Mouse (Mus musculus) heart, adult 2 months (tissue): ENCODE measurements around the gene Krtap5-1. TPM values are rescaled to one million over a fixed set of nuclear protein-coding genes. Genes with fewer than 3 reads are reported as not detected.
A peak's percentile ranks its signal among the peaks of the same experiment; 100 is the strongest.
"Not testable (repeated sequence)": the region's sequence is repeated elsewhere in the genome, so short reads cannot be mapped to it uniquely, and the experiment has no call there.

Experiments
- DNase-seq, 2 experiments: peaks; one replicate each; pipeline ENCODE4 v3.0.0; 2021
- H3K27ac ChIP-seq: fragments of 200-600 bp; 2 replicates; pipeline ENCODE4 v1.8.1; 2022
- H3K27me3 ChIP-seq: fragments of 200-500 bp; 2 replicates; pipeline ENCODE4 v1.6.1; 2012; ENCODE audit warnings: mild to moderate bottlenecking, low read length, inconsistent platforms, mixed read lengths; ENCODE audit not compliant: control insufficient read depth, insufficient read depth
- H3K36me3 ChIP-seq: fragments of 200-500 bp; 2 replicates; pipeline ENCODE4 v1.6.1; 2012; ENCODE audit warnings: low read length, inconsistent platforms; ENCODE audit not compliant: control insufficient read depth, insufficient read depth
- H3K4me1 ChIP-seq: fragments of 200-500 bp; 2 replicates; pipeline ENCODE4 v1.6.1; 2011; ENCODE audit warnings: low read length; ENCODE audit not compliant: control insufficient read depth, insufficient read depth
- H3K4me3 ChIP-seq: fragments of 200-600 bp; 2 replicates; pipeline ENCODE4 v1.8.1; 2022
- H3K79me2 ChIP-seq: fragments of 200-500 bp; replicated peaks from 2 replicates; pipeline ENCODE4 v1.6.1; 2012; ENCODE audit warnings: mild to moderate bottlenecking, inconsistent platforms, low read length, moderate library complexity, mixed read lengths; ENCODE audit not compliant: control insufficient read depth, insufficient read depth
- H3K9ac ChIP-seq: fragments of 200-500 bp; 2 replicates; pipeline ENCODE4 v1.6.1; 2012; ENCODE audit warnings: low read depth, mild to moderate bottlenecking, control low read depth, inconsistent platforms, low read length, mixed read lengths
- CTCF ChIP-seq: fragments of 200-600 bp; IDR thresholded peaks from 2 replicates; pipeline ENCODE4 v1.8.1; 2022; ENCODE audit warnings: antibody characterized with exemption, mild to moderate bottlenecking, moderate library complexity
- EP300 ChIP-seq: fragments of 200-500 bp; IDR thresholded peaks from 2 replicates; pipeline ENCODE4 v1.6.1; 2011; ENCODE audit warnings: low read depth, low read length, control low read depth; ENCODE audit not compliant: insufficient read depth
- POLR2A ChIP-seq: fragments of 200-500 bp; IDR thresholded peaks from 2 replicates; pipeline ENCODE4 v1.6.1; 2011; ENCODE audit warnings: mild to moderate bottlenecking, low read depth, low read length, control low read depth; ENCODE audit not compliant: insufficient read depth
- WGBS: fragments of 180-500 bp; shearing (Covaris S2); methylation state at CpG from one replicate; pipeline ENCODE4 v1.1.7; 2018; 5-methylcytosine and 5-hydroxymethylcytosine counted together
- intact Hi-C: fragments of 180-260 bp; cut with DNase I; formaldehyde crosslinking; loops from one replicate; pipeline ENCODE4 v1.15.1; 2025
- polyA plus RNA-seq: library from polyadenylated mRNA; depleted of rRNA; stranded (reverse); fragments of >200 nt; gene quantifications from 2 replicates; pipeline ENCODE4 v1.2.3, GENCODE M21; 2012
- total RNA-seq, 2 experiments: library from RNA; stranded (reverse); gene quantifications; 2 replicates each; pipeline ENCODE4 v1.2.3; 2021

The Krtap5-1 gene
- total and polyA plus RNA-seq, 3 experiments: not detected

DNA sequence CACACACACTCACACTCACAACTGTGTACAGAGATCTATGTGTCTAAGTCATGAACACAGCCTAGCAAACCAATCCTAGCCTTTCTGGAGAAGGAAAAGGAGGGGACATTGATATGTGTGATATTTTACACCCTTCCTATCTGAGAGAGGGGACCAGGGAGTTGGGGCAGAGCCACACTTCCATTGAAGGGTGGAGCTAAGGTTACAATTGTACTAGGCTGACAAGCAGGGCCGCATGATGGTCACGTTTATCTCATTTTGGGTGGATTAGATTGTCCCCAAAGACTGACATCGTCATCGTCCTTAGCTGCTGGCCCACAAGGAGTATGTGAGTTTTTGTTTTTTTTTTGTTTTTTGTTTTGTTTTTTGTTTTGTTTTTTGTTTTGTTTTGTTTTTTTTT, 34.4 kb upstream of the Krtap5-1 start:
- intact Hi-C loops: loop anchor here (5.0 kb wide), 3 partner anchors 56 to 341 kb away; partner anchors contain the start of gene Ctsd
- H3K36me3 ChIP-seq: no peaks in the 10 kb centered on the region
- WGBS: 81% methylated on average over 4 of the region's 4 CpGs

GRCm38 (mm10) chr7:142330271-142330724, 33.4 kb upstream of the Krtap5-1 start:
- Histone ChIP-seq H3K4me1 (peaks cover 13% of the 10 kb centered on the region), H3K9ac (no peak overlapping the region), H3K27me3 (no peaks in the 10 kb centered on the region), H3K27ac (peak overlapping the region; percentile 69), H3K36me3 (no peaks in the 10 kb centered on the region), H3K79me2 (no peaks in the 10 kb centered on the region), H3K4me3 (no peak overlapping the region)
- DNase-seq: peak; percentile 74 to 88
- intact Hi-C loops: loop anchor here (5.0 kb wide), 3 partner anchors 57 to 342 kb away; partner anchors contain the start of gene Ctsd
- 14% methylated on average over 9 of the region's 9 CpGs for WGBS
- TF ChIP-seq POLR2A (0 out of 2 replicates have a peak, but pooled peaks have one; percentile 12), CTCF (no peak), EP300 (peak; percentile 90; the same call in 1 of the 2 replicates)

More for the DNA sequence above, 34.4 kb upstream of the Krtap5-1 start:
- no peak overlapping the region for H3K4me3 ChIP-seq
- no peaks in the 10 kb centered on the region for H3K79me2 ChIP-seq
- no peak overlapping the region for H3K27ac ChIP-seq
- H3K27me3 ChIP-seq: no peaks in the 10 kb centered on the region
- DNase-seq: no peak
- TF ChIP-seq EP300 (no peak), POLR2A (no peak), CTCF (no peak)
- H3K4me1 ChIP-seq: peaks cover 13% of the 10 kb centered on the region
- no peak overlapping the region for H3K9ac ChIP-seq

DNA sequence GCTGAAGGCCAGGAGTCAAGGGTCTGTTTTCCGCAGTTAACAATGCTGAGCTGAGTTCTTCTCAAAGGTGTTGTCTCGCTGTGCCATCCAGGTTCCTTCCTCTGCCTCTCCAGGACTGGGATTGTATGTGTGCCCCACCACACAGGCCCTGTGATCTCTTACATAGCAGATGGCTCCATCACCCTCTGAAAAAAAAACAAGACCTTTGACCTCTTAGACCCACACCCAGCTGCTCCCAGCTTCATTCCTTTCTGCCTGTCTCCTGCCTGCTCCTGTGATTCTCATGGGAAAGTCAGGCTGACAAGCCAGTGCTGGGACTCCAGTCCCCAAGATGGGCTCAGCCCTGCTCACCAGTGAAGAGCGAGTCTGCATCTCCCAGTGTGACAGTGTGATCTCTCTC, 31.6 kb upstream of the Krtap5-1 start:
- Histone ChIP-seq H3K36me3 (no peaks in the 10 kb centered on the region), H3K27me3 (no peaks in the 10 kb centered on the region), H3K9ac (no peak overlapping the region), H3K79me2 (no peaks in the 10 kb centered on the region), H3K4me3 (no peak overlapping the region), H3K4me1 (peaks cover 12% of the 10 kb centered on the region), H3K27ac (no peak overlapping the region)
- WGBS: 87% methylated on average over 3 of the region's 3 CpGs
- no peak for DNase-seq
- intact Hi-C loops: no loop called here
- TF ChIP-seq CTCF (no peak), POLR2A (no peak), EP300 (no peak)

- no peak for TF ChIP-seq POLR2A
- TF ChIP-seq EP300: no peak
- no peak for TF ChIP-seq CTCF
- Histone ChIP-seq H3K27ac (no peak overlapping the region), H3K4me3 (no peak overlapping the region), H3K9ac (no peak overlapping the region), H3K27me3 (no peaks in the 10 kb centered on the region), H3K4me1 (peaks cover 12% of the 10 kb centered on the region), H3K79me2 (no peaks in the 10 kb centered on the region), H3K36me3 (no peaks in the 10 kb centered on the region)
- intact Hi-C loops: no loop called here
- 66% methylated on average over 9 of the region's 9 CpGs for WGBS
- DNase-seq: no peak
Measured at GRCm38 (mm10) chr7:142326714-142327445, 30.0 kb upstream of the Krtap5-1 start.

DNA sequence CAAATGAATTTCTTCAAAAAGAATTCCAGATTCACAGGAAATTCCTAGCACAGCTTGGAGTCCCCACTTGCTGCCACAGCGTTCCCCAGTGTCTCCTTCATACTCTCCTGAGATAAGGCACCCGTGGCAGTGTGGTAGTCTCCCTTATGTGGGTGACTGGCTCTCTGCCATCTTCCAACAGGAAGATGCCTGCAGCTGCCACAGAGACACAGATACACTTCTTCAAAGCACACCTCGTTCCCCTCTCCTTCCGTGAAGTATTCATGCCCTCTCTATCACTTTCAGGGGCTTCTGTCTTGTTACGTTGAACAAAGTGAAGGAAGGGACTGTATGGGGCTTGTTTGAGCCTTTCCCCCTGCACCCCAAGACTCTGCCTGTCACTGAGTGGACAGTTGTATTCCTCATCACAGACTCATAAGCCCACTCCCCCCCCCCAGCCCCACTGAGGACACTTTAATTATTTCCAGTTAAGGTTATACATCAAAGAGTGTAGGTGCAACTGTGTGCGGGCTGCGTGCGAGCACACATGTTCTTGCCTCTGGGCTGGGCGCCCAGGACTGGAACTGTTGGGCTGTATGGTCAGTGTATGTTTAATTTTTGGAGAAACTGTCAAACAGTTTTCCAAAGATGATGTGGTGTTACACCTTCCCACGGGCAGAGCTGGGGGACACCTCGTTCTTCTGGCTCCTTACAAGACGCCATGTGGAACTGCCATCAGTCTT, 26.6 kb upstream of the Krtap5-1 start:
- H3K27ac ChIP-seq: no peak overlapping the region
- no peaks in the 10 kb centered on the region for H3K79me2 ChIP-seq
- no peak for TF ChIP-seq CTCF
- no peak for TF ChIP-seq EP300
- TF ChIP-seq POLR2A: no peak
- no peak for DNase-seq
- intact Hi-C loops: no loop called here
- H3K4me1 ChIP-seq: no peaks in the 10 kb centered on the region
- H3K4me3 ChIP-seq: no peak overlapping the region
- no peaks in the 10 kb centered on the region for H3K36me3 ChIP-seq
- WGBS: 80% methylated on average over 12 of the region's 12 CpGs
- H3K9ac ChIP-seq: no peak overlapping the region
- H3K27me3 ChIP-seq: no peaks in the 10 kb centered on the region

DNA sequence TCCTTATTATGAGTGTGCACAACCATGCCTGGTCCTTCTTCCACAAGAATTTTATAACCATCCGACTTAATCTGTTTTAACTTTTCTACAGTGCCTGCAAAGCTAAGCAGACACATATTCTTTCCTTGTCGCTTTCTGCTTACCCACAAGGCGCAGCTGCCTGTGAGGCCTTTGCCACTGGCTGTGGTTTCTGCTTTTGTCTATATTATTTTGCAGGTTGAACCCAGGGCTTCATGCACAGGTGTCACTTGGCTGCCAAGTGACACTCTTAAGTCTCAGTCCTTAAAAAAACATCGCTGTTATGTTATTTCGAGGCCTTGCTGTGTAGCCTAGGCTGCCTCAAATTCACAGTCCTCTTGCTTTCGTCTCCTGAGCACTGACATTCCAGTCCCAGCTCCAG, 25.7 kb upstream of the Krtap5-1 start:
- Histone ChIP-seq H3K4me3 (no peak overlapping the region), H3K27ac (no peak overlapping the region), H3K79me2 (no peaks in the 10 kb centered on the region), H3K4me1 (no peaks in the 10 kb centered on the region), H3K9ac (no peak overlapping the region), H3K27me3 (no peaks in the 10 kb centered on the region), H3K36me3 (no peaks in the 10 kb centered on the region)
- no peak for TF ChIP-seq CTCF
- TF ChIP-seq POLR2A: no peak
- TF ChIP-seq EP300: no peak
- 93% methylated on average over 6 of the region's 6 CpGs for WGBS
- intact Hi-C loops: no loop called here
- DNase-seq: no peak

DNA sequence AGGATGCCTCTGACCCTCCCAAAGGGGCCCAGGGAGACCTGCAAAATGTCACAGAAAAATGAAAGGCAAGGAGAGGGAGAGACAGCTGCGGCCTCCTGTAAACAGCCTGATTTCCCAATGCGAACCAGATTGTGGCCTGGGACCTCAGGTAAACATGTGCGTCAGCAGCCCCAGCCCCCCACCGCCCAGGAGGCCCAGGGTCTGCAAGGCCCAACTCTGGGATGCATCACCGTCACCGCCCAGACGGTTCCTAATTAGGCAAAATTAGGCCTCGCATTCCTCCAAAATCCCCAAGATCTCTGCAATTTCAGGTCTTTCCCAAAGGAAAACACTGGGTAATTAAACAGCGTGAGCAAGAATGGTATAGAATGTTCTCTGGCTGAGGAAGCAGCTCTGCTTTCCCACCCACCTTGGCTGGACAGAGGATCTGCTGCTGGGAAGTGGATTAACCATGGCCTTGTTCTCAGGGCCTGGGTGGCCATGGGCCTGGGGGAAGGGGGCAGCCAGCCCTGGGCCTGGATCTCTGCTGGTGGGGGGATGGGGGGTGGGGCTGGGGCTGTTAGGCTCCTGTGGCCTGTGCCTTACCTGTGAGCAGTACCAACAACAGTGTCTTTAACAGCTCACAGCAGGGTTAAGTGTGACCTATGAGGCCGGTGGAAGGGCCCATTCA, 24.9 kb upstream of the Krtap5-1 start:
- H3K27ac ChIP-seq, H3K36me3 ChIP-seq, H3K27me3 ChIP-seq, intact Hi-C loops, H3K4me1 ChIP-seq, H3K4me3 ChIP-seq, DNase-seq, H3K79me2 ChIP-seq, H3K9ac ChIP-seq: not testable (repeated sequence)
- WGBS: 93% methylated on average over 6 of the region's 10 CpGs
